Mouse (Mus musculus) lung, postnatal 0 days (tissue): ENCODE data around the gene Dysf.

Experiments
- CTCF ChIP-seq: IDR thresholded peaks from 2 replicates; pipeline ENCODE4 v1.5.1; 2016; ENCODE audit warnings: antibody characterized with exemption, mild to moderate bottlenecking
- EP300 ChIP-seq: IDR thresholded peaks from 2 replicates; pipeline ENCODE4 v1.6.1; 2016; ENCODE audit warnings: antibody characterized with exemption, mild to moderate bottlenecking, control low read depth

- TF ChIP-seq CTCF: no peak
- TF ChIP-seq EP300: no peak
These were observed 131.5 kb downstream of the Dysf start for GRCm38 (mm10) chr6:84139932-84140331.
